Mouse (Mus musculus) NIH3T3 (cell line): ENCODE measurements at regions not wholly inside any gene's neighbourhood (a gene's known extent, or its start where the extent isn't known, plus 50 kb on each side); places are given as distances from the start of the nearest gene placed in this dataset.
A peak's percentile ranks its signal among the peaks of the same experiment; 100 is the strongest.
"Not testable (repeated sequence)": the region's sequence is repeated elsewhere in the genome, so short reads cannot be mapped to it uniquely, and the experiment has no call there.

Experiments
- DNase-seq: peaks from one replicate; pipeline ENCODE4 v3.0.0-alpha.2; 2012; ENCODE audit warnings: low read depth

DNA sequence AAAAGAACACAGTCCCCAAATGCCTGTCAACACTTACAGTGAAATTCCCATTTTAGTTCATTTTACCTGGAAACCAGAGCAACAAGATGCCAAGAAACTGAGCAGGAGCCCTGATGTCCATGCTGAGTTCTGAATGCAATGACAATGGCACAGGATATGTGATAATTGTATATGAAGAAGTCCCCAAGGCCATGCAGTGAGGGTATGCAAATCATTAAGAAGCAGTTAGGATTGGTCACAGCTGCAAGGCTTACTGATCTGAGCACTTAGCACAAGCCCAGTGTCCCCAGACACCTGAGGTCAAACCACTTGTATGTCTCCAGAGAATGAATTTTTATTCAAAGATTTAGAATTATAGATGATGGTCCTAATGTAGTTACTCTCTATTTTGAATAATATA is 419.0 kb upstream of the Tacstd2 start:
- not testable (repeated sequence) for DNase-seq

DNA sequence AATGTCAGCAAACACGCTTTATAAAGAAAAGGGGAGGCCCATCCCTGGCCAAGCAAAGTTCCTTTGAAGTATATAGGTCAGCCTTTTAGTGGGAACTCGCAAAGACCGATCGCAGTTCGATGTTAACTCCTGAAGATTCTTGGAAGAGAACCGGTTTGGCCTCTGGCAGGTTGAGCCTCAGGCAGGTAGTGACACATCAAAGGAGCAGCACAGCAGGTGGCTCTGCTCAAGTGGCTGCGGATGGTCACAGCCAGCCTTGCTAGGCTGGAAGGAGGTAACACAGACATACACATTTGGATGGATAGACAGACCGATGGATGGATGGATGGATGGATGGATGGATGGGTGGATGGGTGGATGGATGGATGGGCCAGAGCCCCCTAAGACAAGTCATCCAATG is 395.9 kb upstream of the Tacstd2 start:
- not testable (repeated sequence) for DNase-seq

DNA sequence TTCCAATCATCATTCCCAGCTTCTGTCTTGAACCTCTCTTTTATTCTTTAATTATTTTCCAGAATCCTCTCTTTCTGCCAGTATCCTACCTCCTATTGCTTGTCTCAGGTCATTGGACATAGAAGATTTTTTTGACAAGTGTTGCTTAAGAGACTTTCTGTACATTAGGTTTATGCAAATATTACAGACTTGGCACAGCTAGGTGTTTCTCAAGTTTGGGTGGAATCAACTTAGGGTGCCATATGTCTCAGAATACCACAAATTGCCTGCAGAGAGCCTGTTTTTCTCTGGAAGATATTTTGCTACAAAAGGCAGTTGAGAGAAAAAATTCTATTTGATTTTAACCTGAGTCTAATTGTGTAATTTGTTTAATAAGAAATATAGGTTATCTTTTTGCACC is 386.9 kb upstream of the Tacstd2 start:
- no peak for DNase-seq

- DNase-seq: no peak
These were observed 378.3 kb upstream of the Tacstd2 start for GRCm38 (mm10) chr6:67913903-67914302.

- no peak for DNase-seq
These were observed 377.7 kb upstream of the Tacstd2 start for GRCm38 (mm10) chr6:67913309-67913708.

- DNase-seq: no peak
These were observed 360.9 kb upstream of the Tacstd2 start for GRCm38 (mm10) chr6:67896495-67896894.

DNA sequence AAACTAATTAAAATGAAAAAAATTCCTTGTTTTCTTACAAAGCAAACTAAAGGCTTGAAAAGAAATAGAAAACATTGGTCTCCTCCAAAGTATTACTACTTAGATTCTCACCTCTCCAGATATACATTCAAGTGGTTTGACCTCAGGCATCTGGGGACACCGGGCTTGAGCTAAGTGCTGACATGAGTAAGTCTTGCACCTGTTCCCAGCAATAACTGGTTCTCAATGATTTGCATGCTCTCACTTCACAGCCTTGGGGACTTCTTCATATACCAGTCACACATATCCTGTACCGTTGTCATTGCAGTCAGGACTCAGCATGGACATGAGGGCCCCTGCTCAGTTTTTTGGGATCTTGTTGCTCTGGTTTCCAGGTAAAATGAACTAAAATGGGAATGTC is 360.3 kb upstream of the Tacstd2 start:
- DNase-seq: no peak

DNA sequence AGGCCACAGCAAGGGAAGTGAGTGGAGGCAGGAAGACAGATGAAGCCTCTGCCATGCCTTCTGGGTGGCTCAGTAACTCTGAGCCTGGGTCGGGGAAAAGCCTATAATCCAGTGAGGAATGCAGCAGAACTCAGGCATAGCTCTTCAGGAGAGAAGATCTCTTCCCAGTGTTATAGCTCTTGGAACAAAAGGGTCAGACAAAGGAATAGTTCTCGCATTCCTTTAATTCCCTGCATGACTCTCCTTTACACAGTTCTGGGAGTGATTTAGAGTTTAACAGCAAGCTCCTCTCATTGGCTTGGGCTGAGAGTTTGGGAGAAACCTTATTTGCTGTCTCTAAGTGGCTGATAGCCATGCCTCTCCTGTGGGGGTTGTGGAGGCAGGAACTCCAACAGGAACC is 352.0 kb upstream of the Tacstd2 start:
- DNase-seq: no peak

DNA sequence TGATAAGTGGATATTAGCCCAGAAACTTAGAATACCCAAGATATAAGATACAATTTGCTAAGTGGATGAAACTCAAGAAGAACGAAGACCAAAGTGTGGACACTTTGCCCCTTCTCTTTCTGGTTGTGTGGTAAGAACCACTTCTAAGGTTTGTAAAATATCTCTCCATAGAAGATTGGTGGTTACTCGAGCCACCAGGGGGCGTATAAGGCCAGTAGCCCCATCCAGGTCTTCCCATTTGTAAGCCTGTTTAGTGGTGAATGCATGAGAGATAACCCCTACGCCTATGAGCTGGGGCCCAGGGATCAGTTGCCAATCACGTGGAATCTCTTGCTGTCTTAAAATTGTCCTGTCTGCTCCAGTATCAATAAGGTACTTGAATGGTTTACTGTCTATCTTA is 349.3 kb upstream of the Tacstd2 start:
- DNase-seq: no peak

- not testable (repeated sequence) for DNase-seq
These were observed 345.9 kb upstream of the Tacstd2 start for GRCm38 (mm10) chr6:67881476-67881875.

DNA sequence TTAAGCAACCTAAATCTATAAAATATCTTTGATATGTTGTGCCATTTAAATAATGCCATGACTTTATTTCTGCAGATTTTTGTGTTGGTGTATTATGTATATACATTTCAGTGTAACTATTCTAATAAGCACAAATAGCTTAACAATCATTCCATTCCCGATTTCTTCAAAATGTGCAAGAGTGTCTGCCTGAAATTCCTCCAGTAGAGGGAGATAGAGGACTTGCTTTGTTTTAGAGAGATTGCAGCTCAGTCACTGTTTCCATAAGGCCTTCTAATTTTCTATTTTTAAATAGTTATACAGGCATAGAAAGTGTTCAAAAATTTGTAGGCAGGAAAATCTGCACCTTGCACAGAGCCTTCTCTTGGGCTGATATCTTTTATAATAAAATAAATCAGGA is 322.3 kb upstream of the Tacstd2 start:
- DNase-seq: not testable (repeated sequence)

DNA sequence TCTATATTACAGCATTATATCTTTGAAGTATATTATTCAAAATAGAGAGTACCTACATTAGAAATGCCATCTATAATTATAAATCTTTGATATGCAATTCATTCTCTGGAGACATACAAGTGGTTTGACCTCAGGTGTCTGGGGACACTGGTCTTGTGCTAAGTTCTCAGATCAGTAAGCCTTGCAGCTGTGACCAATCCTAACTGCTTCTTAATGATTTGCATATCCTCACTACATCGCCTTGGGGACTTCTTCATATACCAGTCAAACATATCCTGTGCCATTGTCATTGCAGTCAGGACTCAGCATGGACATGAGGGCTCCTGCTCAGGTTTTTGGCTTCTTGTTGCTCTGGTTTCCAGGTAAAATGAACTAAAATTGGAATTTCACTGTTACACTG is 303.9 kb upstream of the Tacstd2 start:
- not testable (repeated sequence) for DNase-seq

DNA sequence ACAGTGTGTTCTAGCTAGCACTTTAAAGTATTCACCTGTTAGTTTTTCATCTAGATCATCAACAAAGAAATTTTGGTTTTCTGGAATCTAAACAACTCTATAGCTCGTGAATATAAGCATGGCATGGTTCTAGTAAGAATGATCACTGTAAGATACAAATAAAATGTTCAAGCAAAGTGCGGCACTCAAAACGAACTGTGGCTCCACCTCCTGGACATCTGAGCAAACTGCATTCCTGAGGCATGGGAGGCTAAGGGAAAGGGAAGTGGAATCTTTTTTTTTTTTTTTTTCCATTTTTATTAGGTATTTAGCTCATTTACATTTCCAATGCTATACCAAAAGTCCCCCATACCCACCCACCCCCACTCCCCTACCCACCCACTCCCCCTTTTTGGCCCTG is 276.9 kb upstream of the Tacstd2 start:
- peak; percentile 55 for DNase-seq

GRCm38 (mm10) chr6:67791393-67791792 is 255.8 kb upstream of the Tacstd2 start:
- no peak for DNase-seq

DNA sequence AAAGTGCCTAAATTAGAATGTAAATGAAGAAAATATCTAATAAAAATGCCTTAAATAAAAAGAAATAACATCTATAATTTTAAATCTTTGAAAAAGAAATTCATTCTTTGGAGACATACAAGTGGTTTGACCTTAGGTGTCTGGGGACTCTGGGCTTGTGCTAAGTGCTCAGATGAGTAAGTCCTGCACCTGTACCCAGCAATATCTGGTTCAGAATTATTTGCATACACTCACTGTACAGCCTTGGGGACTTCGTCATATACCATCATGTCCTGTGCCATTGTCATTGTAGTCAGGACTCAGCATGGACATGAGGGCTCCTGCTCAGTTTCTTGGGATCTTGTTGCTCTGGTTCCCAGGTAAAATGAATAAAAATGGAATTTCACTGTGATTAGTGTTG is 255.1 kb upstream of the Tacstd2 start:
- DNase-seq: no peak

DNA sequence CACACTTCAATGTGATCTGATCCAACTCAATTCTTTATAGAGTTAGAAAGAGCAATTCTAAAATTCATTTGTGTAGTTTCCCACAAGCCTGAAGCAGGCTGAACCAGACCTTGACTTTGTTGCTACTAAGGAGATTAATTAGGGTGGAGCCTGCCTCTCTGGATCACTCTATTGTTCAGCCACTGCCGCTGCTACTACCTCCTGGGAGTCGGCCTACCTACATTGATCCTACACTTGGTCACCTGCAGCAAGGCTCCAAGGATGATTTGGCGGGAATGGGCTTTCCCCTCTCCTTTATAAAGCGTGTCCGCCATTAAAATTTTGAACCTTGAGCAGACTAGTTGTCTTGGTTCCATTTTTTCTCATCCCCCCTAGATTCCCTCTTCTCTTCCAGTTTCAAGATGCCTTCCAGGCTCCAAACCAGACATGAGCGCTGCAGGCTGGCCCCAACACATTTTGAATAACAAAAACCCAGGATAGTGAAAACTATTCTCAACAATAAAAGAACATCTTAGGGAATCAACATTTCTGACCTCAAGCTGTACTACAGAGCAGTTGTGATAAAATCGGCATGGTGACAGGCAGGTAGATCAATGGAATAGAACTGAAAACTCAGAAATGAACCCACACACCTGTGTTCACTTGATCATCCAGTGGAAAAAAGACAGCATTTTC is 251.6 kb upstream of the Tacstd2 start:
- no peak for DNase-seq

DNA sequence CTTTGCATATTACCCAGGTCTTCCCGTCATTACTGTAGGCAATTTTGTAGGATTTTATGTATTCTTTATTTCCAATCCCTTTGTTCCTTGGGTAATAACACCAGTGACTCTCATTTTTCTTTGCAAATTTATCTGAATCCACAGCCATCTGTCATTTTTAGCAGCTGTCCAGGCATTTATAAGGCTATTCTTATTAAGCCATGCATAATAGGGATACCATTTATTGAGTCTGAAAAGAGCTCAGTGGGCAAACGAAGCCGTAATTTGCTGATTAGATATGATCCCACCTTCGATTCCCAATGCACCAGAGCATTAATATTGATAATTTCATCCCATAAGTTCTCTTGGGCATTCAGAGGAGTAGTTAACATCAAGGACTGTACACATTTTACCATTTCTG is 243.3 kb upstream of the Tacstd2 start:
- no peak for DNase-seq

DNA sequence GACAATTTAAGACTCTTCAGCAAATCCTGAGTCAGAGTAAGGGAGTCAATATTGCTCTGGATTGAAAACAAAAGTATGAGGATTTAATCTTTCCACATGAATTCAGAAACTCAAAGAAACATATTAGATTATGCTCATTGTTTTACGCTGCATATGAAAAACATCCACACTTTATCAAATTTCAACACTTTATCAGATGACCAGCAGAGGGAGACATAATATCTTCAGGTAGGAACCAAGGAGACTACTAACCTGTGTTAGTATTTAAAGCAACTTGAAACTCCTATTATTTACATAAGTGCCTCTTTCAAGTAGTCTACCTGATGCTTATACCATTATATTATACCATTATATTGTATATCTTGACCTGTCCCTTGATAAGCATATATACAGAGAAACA is 218.5 kb upstream of the Tacstd2 start:
- DNase-seq: not testable (repeated sequence)

DNA sequence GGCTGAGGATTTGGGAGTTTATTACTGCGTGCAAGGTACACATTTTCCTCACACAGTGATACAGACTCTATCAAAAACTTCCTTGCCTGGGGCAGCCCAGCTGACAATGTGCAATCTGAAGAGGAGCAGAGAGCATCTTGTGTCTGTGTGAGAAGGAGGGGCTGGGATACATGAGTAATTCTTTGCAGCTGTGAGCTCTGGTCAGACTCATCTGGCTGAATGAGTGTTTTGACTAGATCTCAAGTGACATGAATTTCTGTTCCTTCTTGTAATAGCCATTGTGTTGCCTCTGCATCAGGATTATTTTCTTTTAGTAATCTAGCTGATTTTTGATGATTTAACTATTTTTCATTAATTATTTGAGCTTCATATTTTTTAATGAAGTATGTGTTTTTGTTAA is 190.0 kb upstream of the Tacstd2 start:
- no peak for DNase-seq

DNA sequence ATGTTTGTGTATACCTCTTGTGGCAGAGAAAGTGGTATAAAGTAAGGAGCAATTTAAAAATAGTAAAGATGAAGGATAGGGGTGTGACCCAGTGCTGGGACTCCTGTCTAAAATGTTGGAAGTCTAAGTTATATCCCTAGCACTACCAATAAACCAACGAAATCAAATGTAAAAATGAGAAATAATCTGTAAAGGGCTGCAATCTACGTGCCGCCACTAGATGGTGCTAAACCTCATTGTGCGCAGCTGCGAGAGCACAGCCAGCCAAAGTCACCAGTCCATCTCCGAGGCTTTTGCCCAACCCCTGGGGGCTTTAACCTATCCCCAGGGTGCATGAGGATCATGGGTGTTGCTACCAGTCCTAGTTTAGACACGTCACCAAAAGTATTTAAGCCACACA is 163.4 kb upstream of the Tacstd2 start:
- peak; percentile 7 for DNase-seq

DNA sequence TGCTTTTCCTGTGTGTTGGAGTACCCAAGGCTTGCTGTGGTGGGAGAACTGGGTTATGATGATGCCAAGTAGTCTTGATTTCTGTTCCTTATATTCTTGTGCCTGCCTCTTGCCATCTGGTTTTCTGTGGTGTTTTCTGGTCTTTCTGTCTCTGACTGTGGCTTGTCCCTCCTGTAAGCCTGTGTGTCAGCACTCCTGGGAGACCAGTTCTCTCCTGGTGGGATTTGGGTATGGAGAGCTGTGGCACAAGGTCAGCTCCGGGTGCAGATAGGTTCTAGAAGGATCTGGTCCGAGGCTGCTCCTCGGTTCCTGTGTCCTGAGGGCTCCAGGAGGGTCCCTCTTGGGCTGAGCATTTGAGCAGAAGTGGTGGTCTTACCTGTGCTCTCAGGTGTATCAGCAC is 155.4 kb upstream of the Tacstd2 start:
- DNase-seq: not testable (repeated sequence)

DNA sequence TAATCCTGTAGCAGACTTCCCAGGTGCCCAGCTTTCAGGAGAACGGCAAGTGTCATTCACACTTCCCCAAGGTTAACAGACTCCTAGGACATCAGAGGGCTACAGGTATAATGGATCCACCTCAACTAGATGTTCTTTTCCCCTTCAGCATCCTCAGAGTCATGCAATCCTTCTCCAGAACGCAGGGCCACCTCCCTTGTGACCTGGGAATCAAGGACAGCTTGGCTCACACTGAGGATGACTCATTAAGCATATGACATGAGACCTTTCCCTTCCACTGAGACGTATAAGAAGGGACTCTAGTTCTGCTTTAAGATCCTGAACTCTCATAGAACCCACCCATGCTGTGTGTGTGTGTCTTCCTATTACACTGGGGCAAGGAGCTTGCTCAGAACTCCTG is 147.5 kb upstream of the Tacstd2 start:
- not testable (repeated sequence) for DNase-seq

DNA sequence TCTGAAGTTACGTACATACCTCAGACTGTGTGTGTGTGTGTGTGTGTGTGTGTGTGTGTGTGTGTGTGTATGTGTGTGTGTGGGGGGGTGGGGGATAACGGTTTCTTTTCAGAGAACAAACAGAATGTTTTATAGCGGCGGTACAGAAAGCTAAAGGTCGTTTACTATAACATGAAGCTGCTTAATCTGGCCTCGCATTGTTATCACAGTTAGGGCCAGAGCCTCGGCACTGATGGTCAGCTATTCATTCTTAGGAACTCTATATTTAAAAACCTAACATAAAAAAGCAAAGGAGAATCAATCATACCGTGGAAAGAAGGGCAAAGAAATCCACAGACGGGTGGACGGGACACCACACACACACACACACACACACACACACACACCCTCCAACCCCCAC is 146.0 kb upstream of the Tacstd2 start:
- not testable (repeated sequence) for DNase-seq

GRCm38 (mm10) chr6:67679106-67679505 is 143.5 kb upstream of the Tacstd2 start:
- not testable (repeated sequence) for DNase-seq
